Mouse (Mus musculus) kidney, postnatal 0 days (tissue): ENCODE data around the gene Lrrc8c. TPM values are rescaled to one million over a fixed set of nuclear protein-coding genes. Genes with fewer than 3 reads are reported as not detected.

Experiments
- ATAC-seq: fragments of 200-750 bp; cut with Nextera tagmentation; replicated peaks from 2 replicates; pipeline ENCODE4 v1.8.0; 2017; ENCODE audit warnings: low read depth, moderate number of reproducible peaks, moderate TSS enrichment, moderate library complexity; ENCODE audit not compliant: low FRiP score
- DNase-seq: peaks from one replicate; pipeline ENCODE4 v3.0.0-alpha.2; 2016; ENCODE audit warnings: low spot score
- H3K27ac ChIP-seq: fragments of 300-500 bp; sonication (generic); 2 replicates; pipeline ENCODE4 v1.5.1; 2014; ENCODE audit warnings: mild to moderate bottlenecking
- H3K27me3 ChIP-seq: fragments of 300-500 bp; sonication (generic); 2 replicates; pipeline ENCODE4 v1.6.1; 2014; ENCODE audit warnings: low read length, mixed read lengths; ENCODE audit not compliant: insufficient read depth
- H3K36me3 ChIP-seq: fragments of 300-500 bp; sonication (generic); 2 replicates; pipeline ENCODE4 v1.6.1; 2014; ENCODE audit warnings: low read length, mixed read lengths; ENCODE audit not compliant: insufficient read depth
- H3K4me1 ChIP-seq: fragments of 300-500 bp; sonication (generic); replicated peaks from 2 replicates; pipeline ENCODE4 v1.6.1; 2014; ENCODE audit warnings: antibody characterized with exemption, low read length, mixed read lengths; ENCODE audit not compliant: insufficient read depth
- H3K4me2 ChIP-seq: fragments of 300-500 bp; sonication (generic); 2 replicates; pipeline ENCODE4 v1.6.1; 2014; ENCODE audit warnings: mild to moderate bottlenecking, low read length, moderate library complexity, mixed read lengths
- H3K4me3 ChIP-seq: fragments of 300-500 bp; sonication (generic); replicated peaks from 2 replicates; pipeline ENCODE4 v1.5.1; 2014; ENCODE audit warnings: low read depth, low read length
- H3K9ac ChIP-seq: fragments of 300-500 bp; sonication (generic); 2 replicates; pipeline ENCODE4 v1.6.1; 2014; ENCODE audit warnings: low read depth, low read length
- H3K9me3 ChIP-seq: fragments of 300-500 bp; sonication (generic); replicated peaks from 2 replicates; pipeline ENCODE4 v1.6.1; 2016; ENCODE audit warnings: low read length, inconsistent platforms, mixed read lengths
- CTCF ChIP-seq: IDR thresholded peaks from 2 replicates; pipeline ENCODE4 v1.5.1; 2016; ENCODE audit warnings: antibody characterized with exemption, low read depth, mild to moderate bottlenecking, moderate library complexity
- WGBS: fragments of 180-500 bp; shearing (Covaris S2); extraction: QIAGEN DNeasy Blood & Tissue Kit; methylation state at CpG from one replicate; pipeline ENCODE4 v1.1.7; 2014; 5-methylcytosine and 5-hydroxymethylcytosine counted together
- polyA plus RNA-seq: library from polyadenylated mRNA; unstranded; fragments of >200 nt; fragmentation: Nextera tagmentation; extraction: Ambion mirVana; gene quantifications from 2 replicates; pipeline ENCODE4 v1.2.1, GENCODE M21; 2015

Gene Lrrc8c
- polyA plus RNA-seq, 1 experiment from 2014 or later = 14.8 TPM

GRCm38 (mm10) chr5:105537101-105537723, 18.0 kb downstream of the Lrrc8c start:
- WGBS = 38% methylated on average over 11 of the region's 11 CpGs
- H3K36me3 ChIP-seq = no peaks in the 10 kb centered on the region
- peak overlapping the region; percentile 5; the same call in 1 of the 2 replicates for H3K4me2 ChIP-seq
- H3K27ac ChIP-seq = no peak overlapping the region
- H3K9me3 ChIP-seq = no peaks in the 10 kb centered on the region
- peaks cover 3% of the 10 kb centered on the region; the same call in 1 of the 2 replicates for H3K4me1 ChIP-seq
- peak; percentile 73 for DNase-seq
- no peaks in the 10 kb centered on the region for H3K27me3 ChIP-seq
- H3K4me3 ChIP-seq = no peak overlapping the region
- ATAC-seq = peak; percentile 81
- no peak overlapping the region for H3K9ac ChIP-seq
- TF ChIP-seq CTCF = no peak

GRCm38 (mm10) chr5:105541051-105541450, 21.9 kb downstream of the Lrrc8c start:
- no peak for TF ChIP-seq CTCF
- Histone ChIP-seq H3K4me1 (peaks cover 3% of the 10 kb centered on the region; the same call in 1 of the 2 replicates), H3K27me3 (no peaks in the 10 kb centered on the region), H3K9me3 (no peaks in the 10 kb centered on the region), H3K9ac (no peak overlapping the region), H3K4me3 (no peak overlapping the region), H3K4me2 (no peak overlapping the region), H3K27ac (no peak overlapping the region), H3K36me3 (no peaks in the 10 kb centered on the region)
- ATAC-seq = no peak
- no peak for DNase-seq
- WGBS = 79% methylated on average over 7 of the region's 7 CpGs

- H3K4me2 ChIP-seq = no peak overlapping the region
- H3K4me3 ChIP-seq = no peak overlapping the region
- no peak overlapping the region for H3K9ac ChIP-seq
- H3K27ac ChIP-seq = no peak overlapping the region
- no peaks in the 10 kb centered on the region for H3K27me3 ChIP-seq
- WGBS = 55% methylated on average over 3 of the region's 3 CpGs
- no peaks in the 10 kb centered on the region for H3K9me3 ChIP-seq
- DNase-seq (no peak), ATAC-seq (no peak)
- no peaks in the 10 kb centered on the region for H3K4me1 ChIP-seq
- H3K36me3 ChIP-seq = no peaks in the 10 kb centered on the region
- no peak for TF ChIP-seq CTCF
These were observed 25.9 kb downstream of the Lrrc8c start for GRCm38 (mm10) chr5:105545126-105545525.

DNA sequence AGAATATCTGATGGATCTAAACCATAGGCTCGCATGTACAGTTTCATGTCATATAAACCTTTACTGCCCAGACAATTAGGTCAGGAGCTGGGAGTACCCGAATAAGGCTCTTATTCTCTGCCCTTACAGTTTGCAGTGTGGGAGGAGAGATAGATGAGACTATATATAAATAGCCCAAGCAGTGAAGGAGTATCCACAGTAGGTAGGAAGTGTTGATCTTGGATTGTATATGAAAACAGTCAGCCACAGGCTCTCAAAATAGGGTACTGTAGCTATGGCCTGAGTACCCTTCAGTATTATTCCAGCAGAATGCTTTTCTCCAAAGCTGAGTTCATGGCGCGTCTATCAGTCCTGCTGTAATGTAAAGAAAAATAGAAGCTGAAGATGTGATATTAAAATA, 27.9 kb downstream of the Lrrc8c start:
- ATAC-seq = no peak
- 61% methylated on average over 4 of the region's 4 CpGs for WGBS
- Histone ChIP-seq H3K36me3 (no peaks in the 10 kb centered on the region), H3K9ac (no peak overlapping the region), H3K4me2 (no peak overlapping the region), H3K27me3 (no peaks in the 10 kb centered on the region), H3K9me3 (no peaks in the 10 kb centered on the region), H3K27ac (no peak overlapping the region), H3K4me3 (no peak overlapping the region), H3K4me1 (no peaks in the 10 kb centered on the region)
- no peak for TF ChIP-seq CTCF
- no peak for DNase-seq

DNA sequence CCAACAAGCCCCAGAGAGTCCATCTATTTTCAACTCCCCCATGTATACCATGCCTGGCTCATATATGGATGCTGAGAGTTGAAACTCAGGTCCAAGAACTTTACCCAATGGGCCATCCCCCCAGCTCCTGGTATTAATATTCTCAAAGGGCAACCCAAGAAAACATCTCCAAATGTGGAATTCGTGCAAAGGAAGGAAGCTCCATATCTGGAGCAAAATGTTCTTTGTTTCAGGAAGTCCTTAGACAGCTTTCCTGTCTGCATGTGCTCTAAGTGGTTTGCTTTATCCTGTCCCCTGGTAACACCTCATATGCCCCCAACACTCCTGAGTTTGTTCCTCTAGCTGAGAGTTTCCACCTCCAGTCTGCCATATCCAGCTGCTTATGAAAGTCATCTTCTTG, 32.6 kb downstream of the Lrrc8c start:
- Histone ChIP-seq H3K4me1 (no peaks in the 10 kb centered on the region), H3K4me3 (no peak overlapping the region), H3K9ac (no peak overlapping the region), H3K27me3 (no peaks in the 10 kb centered on the region), H3K27ac (no peak overlapping the region), H3K36me3 (no peaks in the 10 kb centered on the region), H3K4me2 (no peak overlapping the region), H3K9me3 (no peaks in the 10 kb centered on the region)
- ATAC-seq = no peak
- DNase-seq = no peak
- TF ChIP-seq CTCF = no peak
- 74% methylated on average over 1 of the region's 1 CpGs for WGBS

GRCm38 (mm10) chr5:105556291-105556690, 37.1 kb downstream of the Lrrc8c start:
- H3K36me3 ChIP-seq = no peaks in the 10 kb centered on the region
- H3K4me1 ChIP-seq = no peaks in the 10 kb centered on the region
- no peak overlapping the region for H3K4me3 ChIP-seq
- no peak for TF ChIP-seq CTCF
- H3K9me3 ChIP-seq = no peaks in the 10 kb centered on the region
- H3K4me2 ChIP-seq = no peak overlapping the region
- no peak for DNase-seq
- H3K27ac ChIP-seq = no peak overlapping the region
- no peak for ATAC-seq
- no peaks in the 10 kb centered on the region for H3K27me3 ChIP-seq
- no peak overlapping the region for H3K9ac ChIP-seq
- 80% methylated on average over 6 of the region's 6 CpGs for WGBS

DNA sequence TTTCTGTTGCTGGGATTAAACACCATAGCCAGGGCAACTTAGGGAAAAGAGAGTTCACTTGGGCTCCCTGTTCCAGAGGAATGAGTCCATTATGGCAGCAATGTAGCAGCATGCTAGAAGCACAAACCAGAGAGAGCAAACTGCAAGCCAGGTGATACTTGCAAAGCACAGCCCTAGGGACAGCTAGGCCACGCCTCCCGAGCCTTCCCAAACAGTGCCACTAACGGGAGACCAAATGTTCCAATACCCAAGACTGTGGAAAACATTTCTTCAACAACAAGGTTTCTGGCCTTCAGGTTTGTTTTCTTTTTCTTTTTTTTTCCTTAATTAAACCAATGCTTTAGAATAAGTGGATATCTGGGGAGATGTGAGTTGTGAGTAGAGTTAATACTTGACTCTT, 38.2 kb downstream of the Lrrc8c start:
- Histone ChIP-seq H3K9me3 (no peaks in the 10 kb centered on the region), H3K4me3 (no peak overlapping the region), H3K9ac (no peak overlapping the region), H3K27ac (no peak overlapping the region), H3K27me3 (no peaks in the 10 kb centered on the region), H3K4me2 (no peak overlapping the region), H3K36me3 (no peaks in the 10 kb centered on the region), H3K4me1 (no peaks in the 10 kb centered on the region)
- ATAC-seq (no peak), DNase-seq (no peak)
- no peak for TF ChIP-seq CTCF
- 93% methylated on average over 3 of the region's 3 CpGs for WGBS
